ENCODE assay signal across 9 mouse cellular contexts in genomic region chr16:30774951-30775661, GRCm38 (mm10).
DNase-seq lines count a peak whose midpoint lies in the region; ATAC-seq lines count a peak whose summit lies in the region.
"Had no signal": no experiment of that assay in that cellular context is flagged by ENCODE, and none has a peak within 500 bp of the region (broad histone marks: within the 10 kb centered on the region; RNA-seq: fewer than 3 reads in every experiment).

No protein-coding gene starts in this region.

- H3K4me2 ChIP-seq in embryonic facial prominence, embryonic 13.5 days = peak overlapping the region; percentile 14; the same call in 1 of the 2 replicates
- no peak overlapping the region for H3K4me2 ChIP-seq in midbrain, embryonic 16.5 days (ENCODE audit: low read length)
- H3K4me2 ChIP-seq: lung, embryonic 14.5 days had no signal

- no peaks in the 10 kb centered on the region for H3K36me3 ChIP-seq in embryonic facial prominence, embryonic 13.5 days
- H3K36me3 ChIP-seq in midbrain, embryonic 16.5 days (ENCODE audit: control insufficient read depth, insufficient read depth, low read length) = no peaks in the 10 kb centered on the region

- ATAC-seq in embryonic facial prominence, embryonic 13.5 days (ENCODE audit: insufficient number of reproducible peaks, insufficient read depth, low FRiP score, low TSS enrichment, low read depth) = 0 out of 2 replicates have a peak, but pooled peaks have one; percentile 54
- ATAC-seq in midbrain, embryonic 16.5 days = no peak

- H3K9me3 ChIP-seq in embryonic facial prominence, embryonic 13.5 days = no peaks in the 10 kb centered on the region
- no peaks in the 10 kb centered on the region for H3K9me3 ChIP-seq in midbrain, embryonic 16.5 days (replicated peaks; ENCODE audit: control insufficient read depth, low read length, poor library complexity, severe bottlenecking)

- peak overlapping the region; percentile 39; the same call in 1 of the 2 replicates for H3K27ac ChIP-seq in embryonic facial prominence, embryonic 13.5 days
- no peak overlapping the region for H3K27ac ChIP-seq in midbrain, embryonic 16.5 days (ENCODE audit: low read length)

- peak; percentile 64 for DNase-seq in 3134 (ENCODE audit: extremely low read depth, insufficient read length, low spot score)
- DNase-seq in adrenal gland, adult 2 months = peak; percentile 70
- peak; percentile 73 for DNase-seq in kidney, adult 11 months
- peak; percentile 52 to 73 for DNase-seq in lung, postnatal 4 days
- DNase-seq in thymus, postnatal 36 days = no peak
- no peak for DNase-seq in ovary, postnatal 10 days (ENCODE audit: low spot score)
- DNase-seq: lung, embryonic 14.5 days had no signal

- peaks cover 36% of the 10 kb centered on the region for H3K4me1 ChIP-seq in embryonic facial prominence, embryonic 13.5 days
- H3K4me1 ChIP-seq in midbrain, embryonic 16.5 days (ENCODE audit: control insufficient read depth, insufficient read depth, low read length) = no peaks in the 10 kb centered on the region; the same call in 1 of the 2 replicates

- H3K9ac ChIP-seq in embryonic facial prominence, embryonic 13.5 days = no peak overlapping the region
- H3K9ac ChIP-seq in midbrain, embryonic 16.5 days (ENCODE audit: low read depth, low read length) = no peak overlapping the region
- H3K9ac ChIP-seq: lung, embryonic 14.5 days had no signal

- H3K4me3 ChIP-seq in embryonic facial prominence, embryonic 13.5 days = no peak overlapping the region
- H3K4me3 ChIP-seq in midbrain, embryonic 16.5 days (ENCODE audit: low read depth, low read length) = no peak overlapping the region

- 33% methylated on average over 14 of the region's 14 CpGs for WGBS in embryonic facial prominence, embryonic 13.5 days
- 71% methylated on average over 14 of the region's 14 CpGs for WGBS in midbrain, embryonic 16.5 days

- no peaks in the 10 kb centered on the region for H3K27me3 ChIP-seq in embryonic facial prominence, embryonic 13.5 days
- no peaks in the 10 kb centered on the region for H3K27me3 ChIP-seq in midbrain, embryonic 16.5 days (ENCODE audit: control insufficient read depth, insufficient read depth, low read depth, low read length)

Comparison
In these comparisons a context has a peak if more than half of its experiments do, and no peak if none do; other contexts are left out.
1. DNase-seq: peak in 3134 (single experiment), adrenal gland, adult 2 months (single experiment), kidney, adult 11 months (single experiment) and lung, postnatal 4 days (2 of 2); none in thymus, postnatal 36 days (0 of 2) and ovary, postnatal 10 days (single experiment).